Mouse (Mus musculus) liver, embryonic 14.5 days (tissue): ENCODE measurements at regions not wholly inside any gene's neighbourhood (a gene's known extent, or its start where the extent isn't known, plus 50 kb on each side); places are given as distances from the start of the nearest gene placed in this dataset.

Experiments used
- CTCF ChIP-seq: IDR thresholded peaks from 2 replicates; pipeline ENCODE4 v1.5.1; 2016; ENCODE audit warnings: antibody characterized with exemption, low read depth, control low read depth
- EP300 ChIP-seq: IDR thresholded peaks from 2 replicates; pipeline ENCODE4 v1.6.1; 2016; ENCODE audit warnings: antibody characterized with exemption, low read depth

- TF ChIP-seq EP300: no peak
- TF ChIP-seq CTCF: no peak
Measured at GRCm38 (mm10) chr8:126703546-126703945, 109.8 kb upstream of the Irf2bp2 start.
